Mouse (Mus musculus) embryonic facial prominence, embryonic 13.5 days (tissue): ENCODE results near the gene Slfn14. TPM values are rescaled to one million over a fixed set of nuclear protein-coding genes. Genes with fewer than 3 reads are reported as not detected.
"Not testable (repeated sequence)": the region's sequence is repeated elsewhere in the genome, so short reads cannot be mapped to it uniquely, and the experiment has no call there.

Experiments used
- ATAC-seq: fragments of 200-750 bp; cut with Nextera tagmentation; 2 replicates; pipeline ENCODE4 v1.8.0; 2017; ENCODE audit warnings: low read depth; ENCODE audit not compliant: insufficient number of reproducible peaks, insufficient read depth, low FRiP score, low TSS enrichment
- H3K27ac ChIP-seq: fragments of 300-500 bp; sonication (generic); 2 replicates; pipeline ENCODE4 v1.5.1; 2015; ENCODE audit warnings: moderate library complexity, mild to moderate bottlenecking, inconsistent platforms
- H3K27me3 ChIP-seq: fragments of 300-500 bp; sonication (generic); 2 replicates; pipeline ENCODE4 v1.6.1; 2015; ENCODE audit warnings: mild to moderate bottlenecking, inconsistent platforms
- H3K36me3 ChIP-seq: fragments of 300-500 bp; sonication (generic); 2 replicates; pipeline ENCODE4 v1.6.1; 2015; ENCODE audit warnings: mild to moderate bottlenecking, inconsistent platforms
- H3K4me1 ChIP-seq: fragments of 300-500 bp; sonication (generic); 2 replicates; pipeline ENCODE4 v1.6.1; 2015; ENCODE audit warnings: inconsistent platforms
- H3K4me2 ChIP-seq: fragments of 300-500 bp; sonication (generic); 2 replicates; pipeline ENCODE4 v1.6.1; 2015; ENCODE audit warnings: moderate library complexity, mild to moderate bottlenecking, inconsistent platforms
- H3K4me3 ChIP-seq: fragments of 300-500 bp; sonication (generic); 2 replicates; pipeline ENCODE4 v1.5.1; 2015; ENCODE audit warnings: mild to moderate bottlenecking, inconsistent platforms
- H3K9ac ChIP-seq: fragments of 300-500 bp; sonication (generic); 2 replicates; pipeline ENCODE4 v1.6.1; 2015; ENCODE audit warnings: mild to moderate bottlenecking, inconsistent platforms
- H3K9me3 ChIP-seq: fragments of 300-500 bp; sonication (generic); 2 replicates; pipeline ENCODE4 v1.6.1; 2016; ENCODE audit warnings: inconsistent platforms
- WGBS: fragments of 180-500 bp; shearing (Covaris S2); methylation state at CpG from one replicate; pipeline ENCODE4 v1.1.7; 2015; ENCODE audit warnings: mixed read lengths; 5-methylcytosine and 5-hydroxymethylcytosine counted together
- polyA plus RNA-seq: library from polyadenylated mRNA; unstranded; fragments of >200 nt; fragmentation: Nextera tagmentation; extraction: Ambion mirVana; gene quantifications from 2 replicates; pipeline ENCODE4 v1.2.1, GENCODE M21; 2015

Gene Slfn14
- 0.21 and 0.51 TPM in 2 replicates for polyA plus RNA-seq

DNA sequence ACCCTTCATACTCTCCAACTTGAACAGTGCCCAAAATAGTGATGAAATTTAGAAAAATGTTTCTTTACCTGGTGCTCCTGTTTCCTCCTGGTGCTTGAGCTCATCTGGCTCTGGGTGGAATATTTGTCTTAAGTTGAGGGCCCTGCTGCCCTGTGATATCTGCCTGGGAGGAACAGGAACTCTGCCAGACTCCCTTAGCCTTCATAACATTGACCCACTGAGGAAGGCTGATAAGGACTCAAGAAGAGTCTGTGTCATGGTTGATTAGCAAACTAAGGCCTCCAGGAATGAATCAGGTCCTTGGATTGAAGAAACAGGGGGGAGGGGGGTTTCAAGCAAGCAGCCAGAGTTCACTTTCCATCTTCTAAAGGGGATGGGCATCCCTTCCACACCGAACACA lies at the start of gene Slfn14:
Gene Slfn14, minus strand, starts transcription at position 161 of the 400 bp plus-strand sequence.
- Histone ChIP-seq H3K9ac (no peak within 1 kb of the TSS), H3K4me3 (no peak within 1 kb of the TSS), H3K4me2 (no peak within 1 kb of the TSS), H3K9me3 (no peaks in the 10 kb centered on the region), H3K27me3 (no peaks in the 10 kb centered on the region), H3K4me1 (peaks cover 3% of the 10 kb centered on the region), H3K27ac (no peak within 1 kb of the TSS), H3K36me3 (no peaks in the 10 kb centered on the region)
- no peak for ATAC-seq
- 82% methylated on average over 1 of the region's 1 CpGs for WGBS

DNA sequence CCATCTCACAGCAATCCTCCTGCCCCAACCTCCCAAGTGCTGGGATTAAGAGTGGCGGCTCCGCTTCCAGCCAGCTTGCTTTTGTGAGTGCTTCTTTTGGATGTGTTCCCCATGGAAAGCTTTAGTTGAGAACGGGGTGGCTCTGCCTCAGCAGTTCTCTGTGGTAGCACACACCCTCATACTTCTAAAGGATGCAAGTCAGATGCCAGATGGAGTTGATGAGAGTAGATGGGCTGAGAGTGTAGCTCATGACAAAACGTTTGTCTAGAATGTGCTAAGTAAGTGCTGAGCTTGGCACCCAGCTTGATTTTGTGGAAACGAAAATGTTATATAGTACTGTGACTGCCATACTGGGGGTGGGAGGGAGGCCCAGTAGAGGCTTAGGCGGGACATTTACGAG lies 49.3 kb upstream of the Slfn14 start:
- WGBS: 91% methylated on average over 7 of the region's 7 CpGs

DNA sequence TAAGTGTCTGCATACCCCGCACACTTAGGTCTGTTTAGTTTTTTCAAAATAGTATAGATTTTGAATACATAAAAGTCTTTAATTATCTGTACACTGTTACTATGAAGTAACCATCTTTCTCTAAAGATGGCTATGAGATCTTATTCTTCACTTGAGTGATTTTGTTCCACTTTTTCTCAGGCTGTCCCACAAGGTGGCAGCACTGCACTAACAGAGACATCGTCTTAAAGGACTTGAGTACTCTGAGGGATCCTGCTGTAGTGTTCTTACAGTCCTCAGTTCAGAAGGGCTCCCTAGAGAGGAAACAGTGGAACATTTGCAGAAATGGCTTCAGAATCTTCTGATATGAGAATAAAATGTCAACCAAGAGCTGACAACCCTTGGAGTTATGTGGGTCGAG lies 40.9 kb upstream of the Slfn14 start:
- H3K9me3 ChIP-seq: no peaks in the 10 kb centered on the region
- no peak overlapping the region for H3K4me3 ChIP-seq
- WGBS: 63% methylated on average over 3 of the region's 3 CpGs
- no peak overlapping the region for H3K9ac ChIP-seq
- H3K4me1 ChIP-seq: no peaks in the 10 kb centered on the region
- peaks cover 66% of the 10 kb centered on the region for H3K36me3 ChIP-seq
- H3K27me3 ChIP-seq: no peaks in the 10 kb centered on the region
- no peak overlapping the region for H3K27ac ChIP-seq
- no peak for ATAC-seq
- no peak overlapping the region for H3K4me2 ChIP-seq

More for the DNA sequence above, 49.3 kb upstream of the Slfn14 start:
- Histone ChIP-seq H3K4me1 (no peaks in the 10 kb centered on the region), H3K27me3 (no peaks in the 10 kb centered on the region), H3K36me3 (peaks cover 73% of the 10 kb centered on the region), H3K9me3 (no peaks in the 10 kb centered on the region), H3K27ac (no peak overlapping the region), H3K4me3 (no peak overlapping the region), H3K9ac (no peak overlapping the region), H3K4me2 (no peak overlapping the region)
- no peak for ATAC-seq

DNA sequence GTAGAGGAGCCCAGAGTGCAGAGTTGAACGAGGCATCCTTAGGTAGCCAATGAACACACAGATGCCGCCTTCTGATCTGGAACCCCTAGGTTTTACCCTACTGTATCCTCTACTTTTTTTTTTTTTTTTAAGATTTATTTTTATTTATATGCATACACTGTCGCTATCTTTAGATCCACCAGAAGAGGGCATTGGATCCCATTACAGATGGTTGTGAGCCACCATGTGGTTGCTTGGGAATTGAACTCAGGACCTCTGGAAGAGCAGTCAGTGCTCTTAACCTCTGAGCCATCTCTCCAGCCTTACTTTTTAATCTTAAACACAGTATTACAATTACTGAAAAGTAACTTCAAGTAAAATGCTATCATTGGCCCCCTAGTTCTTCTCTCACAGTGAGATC lies 40.2 kb upstream of the Slfn14 start:
- not testable (repeated sequence) for H3K4me1 ChIP-seq, H3K4me2 ChIP-seq, H3K9ac ChIP-seq, ATAC-seq, H3K27ac ChIP-seq, H3K4me3 ChIP-seq, H3K27me3 ChIP-seq, H3K9me3 ChIP-seq
- H3K36me3 ChIP-seq: peaks cover 73% of the 10 kb centered on the region
- 86% methylated on average over 3 of the region's 3 CpGs for WGBS

DNA sequence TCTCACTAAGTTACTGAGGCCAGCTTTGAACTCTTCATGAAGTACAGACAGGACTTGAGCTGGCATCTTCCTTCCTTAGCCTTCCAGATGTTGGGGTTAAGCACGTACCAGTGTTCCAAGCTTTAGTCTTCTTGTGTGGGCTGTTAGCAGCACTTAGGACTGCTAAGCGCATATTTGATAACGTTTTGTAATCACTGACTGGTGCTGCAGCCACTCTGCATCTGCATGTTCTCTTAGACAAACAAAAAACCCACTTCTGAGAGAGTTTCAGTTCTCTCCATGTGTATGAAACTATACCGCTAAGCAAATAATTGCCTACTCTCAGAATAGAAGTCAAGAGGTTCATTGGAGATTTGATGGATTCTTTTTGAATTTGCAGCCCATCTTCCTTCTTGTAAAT lies 32.5 kb upstream of the Slfn14 start:
- H3K36me3 ChIP-seq: peaks cover 57% of the 10 kb centered on the region
- no peaks in the 10 kb centered on the region for H3K27me3 ChIP-seq
- H3K4me3 ChIP-seq: no peak overlapping the region
- H3K4me2 ChIP-seq: no peak overlapping the region
- H3K4me1 ChIP-seq: no peaks in the 10 kb centered on the region
- 83% methylated on average over 4 of the region's 4 CpGs for WGBS
- H3K27ac ChIP-seq: no peak overlapping the region
- ATAC-seq: no peak
- no peak overlapping the region for H3K9ac ChIP-seq
- H3K9me3 ChIP-seq: no peaks in the 10 kb centered on the region

DNA sequence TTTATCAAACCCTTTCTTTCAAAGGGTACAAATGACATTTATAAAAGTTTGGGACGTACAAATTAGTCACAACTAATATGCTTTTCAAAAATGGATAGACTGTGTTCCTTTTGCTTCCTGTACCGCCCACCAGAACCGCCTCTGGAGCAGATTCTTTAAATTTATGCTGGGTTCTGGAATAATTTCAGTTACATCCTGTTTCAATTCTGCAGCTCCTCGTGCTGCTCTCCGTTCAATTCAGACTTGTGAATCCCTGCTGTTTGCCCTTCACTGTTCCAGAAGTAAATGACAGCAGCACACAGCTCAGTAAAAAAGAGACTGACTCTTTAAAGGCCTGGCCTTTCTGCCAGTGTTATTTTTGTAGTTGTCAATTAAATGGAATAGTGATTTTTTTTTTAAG lies 25.9 kb upstream of the Slfn14 start:
- no peak for ATAC-seq
- no peaks in the 10 kb centered on the region for H3K27me3 ChIP-seq
- H3K9me3 ChIP-seq: no peaks in the 10 kb centered on the region
- H3K9ac ChIP-seq: no peak overlapping the region
- peaks cover 40% of the 10 kb centered on the region for H3K36me3 ChIP-seq
- WGBS: 66% methylated on average over 5 of the region's 5 CpGs
- H3K27ac ChIP-seq: no peak overlapping the region
- no peaks in the 10 kb centered on the region for H3K4me1 ChIP-seq
- H3K4me2 ChIP-seq: no peak overlapping the region
- H3K4me3 ChIP-seq: no peak overlapping the region

DNA sequence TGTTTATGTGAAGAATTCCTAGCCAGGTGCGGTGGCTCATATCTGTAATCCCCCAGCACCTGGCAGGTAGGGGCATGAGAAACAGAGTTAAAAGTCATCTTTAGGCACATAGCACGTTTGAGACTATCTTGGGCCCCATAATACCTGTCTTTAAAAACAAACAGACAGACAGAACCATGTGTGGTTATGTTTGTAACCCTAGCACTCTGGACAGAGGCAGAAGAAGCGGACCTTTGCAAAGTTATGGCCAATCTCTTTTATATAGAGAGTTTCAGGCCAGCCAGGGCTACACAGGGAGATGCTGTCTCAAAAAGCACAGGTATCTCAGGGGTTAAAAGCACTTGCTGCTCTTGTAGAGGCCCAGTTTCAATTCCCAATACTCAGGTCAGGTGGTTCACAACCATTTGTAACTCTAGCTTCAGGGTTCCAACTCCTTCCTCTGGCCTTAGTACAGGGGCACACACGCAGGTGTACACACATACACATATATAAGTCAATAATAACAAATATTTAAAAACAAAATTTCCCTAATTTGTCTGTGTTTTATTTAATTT lies 20.3 kb upstream of the Slfn14 start:
- H3K4me3 ChIP-seq: no peak overlapping the region
- no peak overlapping the region for H3K9ac ChIP-seq
- ATAC-seq: no peak
- H3K9me3 ChIP-seq: no peaks in the 10 kb centered on the region
- no peaks in the 10 kb centered on the region for H3K27me3 ChIP-seq
- 70% methylated on average over 4 of the region's 4 CpGs for WGBS
- peaks cover 21% of the 10 kb centered on the region for H3K36me3 ChIP-seq
- peaks cover 24% of the 10 kb centered on the region for H3K4me1 ChIP-seq
- H3K4me2 ChIP-seq: no peak overlapping the region
- H3K27ac ChIP-seq: no peak overlapping the region

DNA sequence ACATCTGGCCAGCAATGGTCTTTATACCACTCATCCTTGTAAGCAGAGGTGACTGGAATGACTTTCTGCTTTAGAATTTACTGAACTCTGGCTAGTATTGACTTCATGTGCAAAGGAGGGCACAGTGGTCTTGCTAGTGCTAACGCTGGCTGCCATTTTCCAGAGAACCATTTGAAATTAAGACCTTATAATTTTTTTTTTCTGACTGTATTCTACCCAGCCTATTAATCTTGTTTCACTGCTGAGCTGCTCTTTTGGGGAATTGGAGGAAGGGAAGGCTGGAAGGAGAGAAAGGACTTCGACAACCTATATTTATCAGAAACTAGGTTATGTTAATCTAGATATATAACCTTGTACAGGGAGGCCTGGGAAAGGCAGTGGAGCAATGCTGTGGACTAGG lies 18.0 kb upstream of the Slfn14 start:
- no peaks in the 10 kb centered on the region for H3K27me3 ChIP-seq
- peak overlapping the region; percentile 75 for H3K4me2 ChIP-seq
- peaks cover 25% of the 10 kb centered on the region for H3K4me1 ChIP-seq
- ATAC-seq: no peak
- H3K36me3 ChIP-seq: peaks cover 16% of the 10 kb centered on the region
- H3K27ac ChIP-seq: no peak overlapping the region
- no peak overlapping the region for H3K9ac ChIP-seq
- 86% methylated on average over 2 of the region's 2 CpGs for WGBS
- no peak overlapping the region for H3K4me3 ChIP-seq
- no peaks in the 10 kb centered on the region for H3K9me3 ChIP-seq

DNA sequence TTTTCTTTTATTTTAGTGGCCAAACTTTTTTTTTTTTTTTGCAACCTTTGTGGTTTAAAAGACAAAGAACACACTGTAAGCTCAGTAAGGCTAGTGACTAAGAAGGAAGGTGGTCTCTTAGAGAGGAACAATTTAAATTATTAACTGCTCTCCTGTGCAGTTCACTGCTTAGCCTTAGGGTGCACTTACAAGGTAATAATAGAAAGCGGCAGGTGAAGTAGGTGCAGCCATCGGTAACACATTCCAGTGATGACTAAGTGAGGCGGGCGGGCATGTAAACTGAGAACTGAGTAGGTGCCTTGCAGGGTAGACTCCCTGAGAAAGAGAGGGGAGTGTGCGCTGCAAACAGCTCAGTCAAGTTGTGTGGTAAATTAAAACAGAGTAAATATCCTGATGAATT lies 17.2 kb upstream of the Slfn14 start:
- no peak for ATAC-seq
- Histone ChIP-seq H3K4me3 (peak overlapping the region; percentile 91), H3K9me3 (no peaks in the 10 kb centered on the region), H3K36me3 (peaks cover 9% of the 10 kb centered on the region), H3K9ac (peak overlapping the region; percentile 58), H3K4me2 (peak overlapping the region; percentile 75), H3K4me1 (peaks cover 25% of the 10 kb centered on the region), H3K27me3 (no peaks in the 10 kb centered on the region), H3K27ac (no peak overlapping the region)
- WGBS: 26% methylated on average over 5 of the region's 5 CpGs

DNA sequence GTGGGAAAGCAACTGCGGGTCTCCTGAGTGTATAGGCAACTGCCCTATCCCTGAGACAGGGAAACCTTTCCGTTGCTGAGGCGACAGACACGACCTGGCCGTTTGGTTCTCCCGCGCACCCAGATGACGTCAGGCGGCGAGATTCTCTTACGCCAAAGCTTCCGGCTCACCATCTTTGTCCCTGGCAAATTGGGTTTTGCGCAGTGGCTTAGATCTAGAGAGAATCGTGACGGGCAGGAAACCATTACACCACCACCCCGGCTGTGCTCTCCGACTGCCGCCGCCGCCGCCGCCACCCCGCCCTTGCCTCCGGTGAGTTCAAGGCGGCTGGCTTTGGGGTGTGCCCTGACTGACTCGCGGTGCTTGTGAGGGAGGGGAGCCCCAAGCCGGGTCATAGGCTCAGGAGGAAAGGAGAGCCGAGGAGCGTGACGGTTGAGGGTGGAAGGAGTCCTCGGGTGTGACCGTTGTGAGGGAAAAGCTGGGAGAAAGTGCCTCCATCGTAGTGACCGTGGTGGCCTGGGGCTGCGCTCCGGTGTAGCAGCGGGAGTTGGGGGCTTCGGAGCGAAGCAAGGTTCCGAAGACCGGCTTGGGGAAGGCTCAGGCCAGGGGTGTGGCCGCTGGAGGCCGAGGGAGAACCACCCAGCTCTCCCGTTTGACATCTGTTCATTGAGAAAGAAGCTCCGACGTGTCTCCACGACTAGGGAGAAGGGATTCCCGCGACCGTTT lies 16.2 kb upstream of the Slfn14 start, which contains the start of gene Pex12:
Gene Pex12, minus strand, starts transcription at position 61 of the 726 bp plus-strand sequence.
- peak within 1 kb of the TSS; percentile 91 for H3K4me3 ChIP-seq
- H3K27ac ChIP-seq: peak within 1 kb of the TSS; percentile 94
- H3K4me1 ChIP-seq: peaks cover 32% of the 10 kb centered on the region
- no peaks in the 10 kb centered on the region for H3K27me3 ChIP-seq
- WGBS: under 1% methylated on average over 51 of the region's 51 CpGs
- no peaks in the 10 kb centered on the region for H3K9me3 ChIP-seq
- ATAC-seq: peak; percentile 60; the same call in 1 of the 2 replicates
- peak within 1 kb of the TSS; percentile 93 for H3K9ac ChIP-seq
- no peaks in the 10 kb centered on the region for H3K36me3 ChIP-seq
- H3K4me2 ChIP-seq: peak within 1 kb of the TSS; percentile 75

DNA sequence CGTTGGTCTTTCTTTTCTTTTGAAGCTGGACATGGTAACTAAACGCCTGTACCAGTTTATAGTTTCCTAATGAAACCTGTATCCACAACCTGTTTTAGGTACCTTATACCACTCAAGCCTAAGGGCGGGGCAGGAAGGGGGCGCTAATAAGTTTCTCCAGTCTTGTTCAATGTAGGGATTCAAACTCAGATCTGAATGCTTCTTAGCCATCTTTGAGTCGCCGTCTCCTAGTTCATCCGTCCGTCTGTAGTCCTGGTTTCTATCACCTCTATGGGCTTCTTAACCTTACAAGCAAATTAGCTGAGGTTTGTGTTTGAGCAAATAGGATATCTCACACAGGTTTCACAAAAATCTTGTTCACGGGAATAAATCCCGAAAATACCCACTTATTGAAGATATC lies 15.6 kb upstream of the Slfn14 start:
- H3K27me3 ChIP-seq: no peaks in the 10 kb centered on the region
- H3K9ac ChIP-seq: peak overlapping the region; percentile 93
- no peaks in the 10 kb centered on the region for H3K36me3 ChIP-seq
- H3K9me3 ChIP-seq: no peaks in the 10 kb centered on the region
- H3K4me3 ChIP-seq: peak overlapping the region; percentile 91
- H3K4me2 ChIP-seq: peak overlapping the region; percentile 75
- ATAC-seq: no peak
- peak overlapping the region; percentile 94 for H3K27ac ChIP-seq
- H3K4me1 ChIP-seq: peaks cover 35% of the 10 kb centered on the region
- 7% methylated on average over 10 of the region's 10 CpGs for WGBS

DNA sequence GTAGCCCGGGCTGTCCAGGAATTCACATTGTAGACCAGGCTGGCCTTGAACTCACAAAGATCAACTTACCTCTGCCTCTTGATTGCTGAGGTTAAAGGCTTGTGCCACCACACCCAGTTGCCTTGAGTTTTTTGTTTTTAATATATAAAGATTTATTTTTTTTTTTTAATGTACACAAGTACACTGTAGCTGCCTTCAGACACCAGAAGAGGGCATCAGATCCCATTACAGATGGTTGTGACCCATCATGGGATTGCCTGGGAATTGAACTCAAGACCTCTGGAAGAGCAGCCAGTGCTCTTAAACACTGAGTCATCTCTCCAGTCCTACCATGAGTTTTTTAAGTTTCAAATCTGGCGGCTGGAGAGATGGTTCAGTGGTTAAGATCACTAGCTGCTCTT lies 14.9 kb upstream of the Slfn14 start:
- Histone ChIP-seq H3K9me3 (no peaks in the 10 kb centered on the region), H3K4me3 (peak overlapping the region; percentile 91; the same call in 1 of the 2 replicates), H3K4me1 (peaks cover 30% of the 10 kb centered on the region), H3K9ac (no peak overlapping the region), H3K27ac (no peak overlapping the region), H3K4me2 (no peak overlapping the region), H3K36me3 (peaks cover 4% of the 10 kb centered on the region), H3K27me3 (no peaks in the 10 kb centered on the region)
- ATAC-seq: no peak
- WGBS: 62% methylated on average over 2 of the region's 2 CpGs
